Mouse (Mus musculus) myocyte (in vitro differentiated cells): ENCODE data around the gene Frs2.

ENCODE experiments used
- CEBPB ChIP-seq: IDR thresholded peaks from 2 replicates; pipeline ENCODE4 v1.6.1; 2011; ENCODE audit warnings: mild to moderate bottlenecking, moderate library complexity; ENCODE audit not compliant: poor library complexity, insufficient read depth, severe bottlenecking
- MAX ChIP-seq: IDR thresholded peaks from one replicate; pipeline ENCODE4 v1.6.1; 2011; ENCODE audit warnings: low read depth, mild to moderate bottlenecking, control low read depth
- MYOG ChIP-seq, 3 experiments: IDR thresholded peaks; one replicate each; pipeline ENCODE4 v1.6.1; 2011; ENCODE audit warnings: control low read depth in 2 of 3, low read depth in 2 of 3, mild to moderate bottlenecking in 2 of 3; ENCODE audit not compliant: insufficient read length in 2 of 3, control insufficient read depth in 1 of 3, insufficient read depth in 1 of 3
- POLR2A ChIP-seq: IDR thresholded peaks from one replicate; pipeline ENCODE4 v1.6.1; 2011; ENCODE audit warnings: low read depth, mild to moderate bottlenecking, control low read depth, moderate library complexity; ENCODE audit not compliant: insufficient read length
- POLR2AphosphoS2 ChIP-seq: IDR thresholded peaks from one replicate; pipeline ENCODE4 v1.6.1; 2011; ENCODE audit warnings: low read depth, control low read depth; ENCODE audit not compliant: insufficient read length
- SRF ChIP-seq: IDR thresholded peaks from one replicate; pipeline ENCODE4 v1.6.1; 2011; ENCODE audit warnings: low read depth; ENCODE audit not compliant: control insufficient read depth, insufficient read length
- USF1 ChIP-seq: IDR thresholded peaks from one replicate; pipeline ENCODE4 v1.6.1; 2011; ENCODE audit warnings: low read depth, mild to moderate bottlenecking, control low read depth, moderate library complexity

DNA sequence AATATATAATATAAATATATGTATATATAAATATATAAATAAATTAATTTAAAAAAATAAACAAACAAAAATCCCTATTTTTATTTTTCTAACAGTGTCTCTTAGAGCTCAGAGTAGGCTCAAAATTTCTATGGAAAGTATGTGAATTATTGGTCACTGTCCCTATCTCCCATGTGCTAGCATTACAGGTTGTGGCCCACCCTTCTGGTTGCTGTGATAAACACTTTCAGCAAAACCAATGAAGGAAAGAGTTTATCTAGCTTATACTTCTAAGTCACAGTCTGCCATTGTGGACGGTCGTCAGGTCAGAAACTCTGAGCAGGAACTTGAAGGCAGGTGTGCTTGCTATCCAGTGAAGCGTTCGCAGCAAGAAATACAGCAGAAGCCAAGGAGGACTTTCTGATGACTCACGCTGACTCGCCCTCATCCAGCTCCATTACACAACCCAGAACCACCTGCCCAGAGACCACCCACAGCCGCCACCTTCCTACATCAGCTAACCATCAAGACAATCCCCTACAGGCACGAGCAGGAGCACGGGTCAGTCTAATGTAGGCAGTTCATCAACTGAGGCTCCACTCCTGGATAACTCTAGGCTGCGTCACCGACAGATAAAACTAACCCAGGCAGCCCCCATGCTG lies 18.6 kb upstream of the Frs2 start:
- TF ChIP-seq MAX (no peak), POLR2A (no peak), CEBPB (no peak), USF1 (no peak), MYOG (IDR thresholded peaks at IDR 0.05; ENCODE audit: control insufficient read depth in 1 of 3, insufficient read depth in 1 of 3, insufficient read length in 2 of 3, low read depth in 2 of 3) (no peak), POLR2AphosphoS2 (no peak), SRF (no peak)
